Mouse (Mus musculus) thymus, adult 18-20 months (tissue): ENCODE measurements at regions not wholly inside any gene's neighbourhood (a gene's known extent, or its start where the extent isn't known, plus 50 kb on each side); places are given as distances from the start of the nearest gene placed in this dataset.

Source experiments
- DNase-seq, 2 experiments: peaks; one replicate each; pipeline ENCODE4 v3.0.0; 2022; ENCODE audit warnings: mixed read lengths in 2 of 2

- no peak for DNase-seq
Observed at GRCm38 (mm10) chr8:10761694-10762305, 246.5 kb downstream of the Irs2 start.

- no peak for DNase-seq
Observed at GRCm38 (mm10) chr8:10760851-10761693, 247.2 kb downstream of the Irs2 start.

- no peak for DNase-seq
Observed at GRCm38 (mm10) chr8:10760231-10760630, 248.0 kb downstream of the Irs2 start.

- DNase-seq: no peak
Observed at GRCm38 (mm10) chr8:10758151-10758550, 250.1 kb downstream of the Irs2 start.

- no peak for DNase-seq
Observed at GRCm38 (mm10) chr8:10754986-10755308, 253.3 kb downstream of the Irs2 start.

GRCm38 (mm10) chr8:10754232-10754985, 253.8 kb downstream of the Irs2 start:
- DNase-seq: no peak

GRCm38 (mm10) chr8:10753056-10753455, 255.2 kb downstream of the Irs2 start:
- no peak for DNase-seq

GRCm38 (mm10) chr8:10747150-10747549, 261.1 kb downstream of the Irs2 start:
- DNase-seq: no peak

GRCm38 (mm10) chr8:10743241-10743640, 265.0 kb downstream of the Irs2 start:
- no peak for DNase-seq

GRCm38 (mm10) chr8:10740837-10741236, 267.4 kb downstream of the Irs2 start:
- DNase-seq: no peak

- DNase-seq: no peak
Observed at GRCm38 (mm10) chr8:10738486-10739081, 269.7 kb downstream of the Irs2 start.

GRCm38 (mm10) chr8:10734746-10735145, 273.5 kb downstream of the Irs2 start:
- no peak for DNase-seq

- DNase-seq: no peak
Observed at GRCm38 (mm10) chr8:10723332-10723731, 284.9 kb downstream of the Irs2 start.

GRCm38 (mm10) chr8:10722742-10723141, 285.5 kb downstream of the Irs2 start:
- DNase-seq: no peak

- no peak for DNase-seq
Observed at GRCm38 (mm10) chr8:10722342-10722741, 285.9 kb downstream of the Irs2 start.

GRCm38 (mm10) chr8:10721146-10721862, 287.0 kb downstream of the Irs2 start:
- no peak for DNase-seq

- no peak for DNase-seq
Observed at GRCm38 (mm10) chr8:10720398-10720797, 287.9 kb downstream of the Irs2 start.

GRCm38 (mm10) chr8:10719411-10719810, 288.8 kb downstream of the Irs2 start:
- DNase-seq: no peak

GRCm38 (mm10) chr8:10717297-10717696, 291.0 kb downstream of the Irs2 start:
- no peak for DNase-seq

- DNase-seq: no peak
Observed at GRCm38 (mm10) chr8:10716161-10716560, 292.1 kb downstream of the Irs2 start.

- no peak for DNase-seq
Observed at GRCm38 (mm10) chr8:10713515-10714042, 294.7 kb downstream of the Irs2 start.

- DNase-seq: no peak
Observed at GRCm38 (mm10) chr8:10712118-10712689, 296.1 kb downstream of the Irs2 start.
